Mouse (Mus musculus) heart, postnatal 25 days (tissue): ENCODE data around the gene Chd4. TPM values are rescaled to one million over a fixed set of nuclear protein-coding genes. Genes with fewer than 3 reads are reported as not detected.

Experiments
- DNase-seq: peaks from one replicate; pipeline ENCODE4 v3.0.0; 2022; ENCODE audit warnings: low spot score
- intact Hi-C: fragments of 180-260 bp; cut with DNase I; formaldehyde crosslinking; loops from one replicate; pipeline ENCODE4 v1.15.1; 2025
- total RNA-seq, 2 experiments: library from RNA; stranded (reverse); gene quantifications; 2 replicates each; pipeline ENCODE4 v1.2.3; 2021

Chd4 gene
- total RNA-seq, 2 experiments from 2014 or later = 111 to 116 TPM

- DNase-seq = peak; percentile 79
These were observed 6.1 kb upstream of the Chd4 start for GRCm38 (mm10) chr6:125089521-125090321.

GRCm38 (mm10) chr6:125090341-125091085 is 5.3 kb upstream of the Chd4 start:
- DNase-seq = no peak
- intact Hi-C loops = no loop called here

More at GRCm38 (mm10) chr6:125089521-125090321, 6.1 kb upstream of the Chd4 start:
- intact Hi-C loops = loop anchor here (10.0 kb wide), 1 partner anchor 85 kb away; the partner anchor contains the start of gene Zfp384

GRCm38 (mm10) chr6:125092372-125092771 is 3.4 kb upstream of the Chd4 start:
- intact Hi-C loops = no loop called here
- no peak for DNase-seq

- intact Hi-C loops = loop anchor here (5.0 kb wide), 1 partner anchor 37 kb away; the partner anchor contains the start of gene Nop2
- no peak for DNase-seq
These were observed 938 bp upstream of the Chd4 start for GRCm38 (mm10) chr6:125094843-125095242.

GRCm38 (mm10) chr6:125096279-125096596 is 457 bp downstream of the Chd4 start:
- DNase-seq = no peak
- intact Hi-C loops = loop anchor here (5.0 kb wide), 1 partner anchor 36 kb away; the partner anchor contains the start of gene Nop2

- intact Hi-C loops = loop anchor here (5.0 kb wide), 1 partner anchor 36 kb away; the partner anchor contains the start of gene Nop2
These were observed 990 bp downstream of the Chd4 start for GRCm38 (mm10) chr6:125096597-125097345.

GRCm38 (mm10) chr6:125097346-125097689 is 1.5 kb downstream of the Chd4 start:
- intact Hi-C loops = loop anchor here (5.0 kb wide), 1 partner anchor 35 kb away; the partner anchor contains the start of gene Nop2
- DNase-seq = no peak

More at GRCm38 (mm10) chr6:125096597-125097345, 990 bp downstream of the Chd4 start:
- DNase-seq = peak; percentile 49

- DNase-seq = no peak
- intact Hi-C loops = loop anchor here (5.0 kb wide), 1 partner anchor 34 kb away; the partner anchor contains the start of gene Nop2
These were observed 2.2 kb downstream of the Chd4 start for GRCm38 (mm10) chr6:125097951-125098350.

GRCm38 (mm10) chr6:125098513-125098912 is 2.7 kb downstream of the Chd4 start:
- intact Hi-C loops = loop anchor here (5.0 kb wide), 1 partner anchor 34 kb away; the partner anchor contains the start of gene Nop2
- no peak for DNase-seq

- intact Hi-C loops = loop anchor here (5.0 kb wide), 1 partner anchor 33 kb away; the partner anchor contains the start of gene Nop2
- peak; percentile 43 for DNase-seq
These were observed 3.7 kb downstream of the Chd4 start for GRCm38 (mm10) chr6:125099421-125099971.

GRCm38 (mm10) chr6:125101444-125101843 is 5.7 kb downstream of the Chd4 start:
- intact Hi-C loops = no loop called here
- DNase-seq = no peak

- intact Hi-C loops = no loop called here
- DNase-seq = no peak
These were observed 8.4 kb downstream of the Chd4 start for GRCm38 (mm10) chr6:125104223-125104622.

GRCm38 (mm10) chr6:125107705-125108104 is 11.9 kb downstream of the Chd4 start:
- no peak for DNase-seq
- intact Hi-C loops = no loop called here

- no peak for DNase-seq
- intact Hi-C loops = no loop called here
These were observed 13.6 kb downstream of the Chd4 start for GRCm38 (mm10) chr6:125109371-125109770.

- DNase-seq = no peak
These were observed 15.1 kb downstream of the Chd4 start for GRCm38 (mm10) chr6:125110927-125111326.

GRCm38 (mm10) chr6:125112553-125112952 is 16.8 kb downstream of the Chd4 start:
- intact Hi-C loops = no loop called here
- DNase-seq = no peak

More at GRCm38 (mm10) chr6:125110927-125111326, 15.1 kb downstream of the Chd4 start:
- intact Hi-C loops = no loop called here

GRCm38 (mm10) chr6:125119387-125119786 is 23.6 kb downstream of the Chd4 start:
- DNase-seq = no peak
- intact Hi-C loops = no loop called here

GRCm38 (mm10) chr6:125128724-125129123 is 32.9 kb downstream of the Chd4 start:
- no peak for DNase-seq
- intact Hi-C loops = no loop called here

- no peak for DNase-seq
- intact Hi-C loops = loop anchor here (5.0 kb wide), 1 partner anchor 33 kb away; the partner anchor contains the start of gene Chd4
These were observed 34.1 kb downstream of the Chd4 start for GRCm38 (mm10) chr6:125129710-125130402.
